Mouse (Mus musculus) mouse trophoblast stem cell (cell line): Measurements from ENCODE around the gene Rere.

Source experiments
- in situ Hi-C, 2 experiments: fragments of 300-500 bp; cut with MseI, MboI; formaldehyde crosslinking; loops; 2 replicates in 1 of 2; 3 replicates in 1 of 2; pipeline ENCODE4 v1.15.1; 2025

The Rere gene

DNA sequence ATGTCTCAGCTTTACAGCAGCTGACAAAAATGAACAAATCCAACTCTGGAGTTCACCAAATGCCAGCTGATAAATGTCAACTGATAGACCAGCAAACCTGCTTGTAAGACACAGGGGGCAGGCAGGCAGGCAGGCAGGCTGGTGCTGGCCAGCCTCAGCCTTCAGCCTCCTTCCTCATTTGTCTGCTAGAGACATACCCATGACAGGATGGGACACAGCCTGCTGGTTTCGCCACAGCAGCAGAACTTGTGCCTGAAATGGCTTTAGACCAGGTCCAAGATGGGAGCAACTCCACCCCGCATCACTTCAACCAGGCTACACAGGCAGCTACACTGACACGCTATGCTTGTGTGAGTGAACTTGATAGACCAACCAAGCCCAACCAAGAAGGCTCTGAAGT lies 324.4 kb downstream of the Rere start:
- in situ Hi-C loops = no loop called here

DNA sequence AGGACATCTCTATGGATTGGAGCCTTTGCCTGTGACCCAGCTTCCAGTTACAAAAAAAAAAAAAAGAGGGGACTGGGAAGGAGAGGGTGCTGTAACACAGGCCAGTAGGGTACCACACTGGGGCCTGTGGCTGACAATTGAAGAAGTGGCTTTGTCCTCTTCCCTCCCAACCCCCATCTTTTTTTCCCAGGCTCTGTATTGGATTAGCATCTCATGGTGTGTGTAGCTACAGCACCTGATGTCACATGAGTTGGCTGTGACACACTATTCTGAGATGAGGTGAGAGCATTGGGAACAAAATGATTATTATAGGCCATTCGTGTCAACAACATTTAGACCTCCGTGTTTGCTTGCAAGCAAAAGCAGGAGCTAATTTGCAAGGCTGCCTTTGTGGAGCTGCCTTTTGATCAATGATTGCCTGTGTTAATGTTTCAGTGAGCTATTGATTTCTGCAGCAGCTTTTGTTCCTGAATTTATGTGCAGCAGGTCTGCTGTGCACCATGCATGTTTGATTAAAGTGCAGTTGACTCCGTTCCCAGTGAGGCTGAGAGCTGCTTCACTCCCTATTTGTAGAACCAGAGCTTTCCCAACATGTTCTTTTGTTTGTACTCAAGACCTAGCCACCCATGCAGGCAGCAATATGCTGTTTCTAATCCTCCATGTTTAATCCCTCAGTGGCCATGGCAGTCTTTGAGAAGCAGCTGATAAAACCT lies 325.2 kb downstream of the Rere start:
- in situ Hi-C loops = no loop called here

DNA sequence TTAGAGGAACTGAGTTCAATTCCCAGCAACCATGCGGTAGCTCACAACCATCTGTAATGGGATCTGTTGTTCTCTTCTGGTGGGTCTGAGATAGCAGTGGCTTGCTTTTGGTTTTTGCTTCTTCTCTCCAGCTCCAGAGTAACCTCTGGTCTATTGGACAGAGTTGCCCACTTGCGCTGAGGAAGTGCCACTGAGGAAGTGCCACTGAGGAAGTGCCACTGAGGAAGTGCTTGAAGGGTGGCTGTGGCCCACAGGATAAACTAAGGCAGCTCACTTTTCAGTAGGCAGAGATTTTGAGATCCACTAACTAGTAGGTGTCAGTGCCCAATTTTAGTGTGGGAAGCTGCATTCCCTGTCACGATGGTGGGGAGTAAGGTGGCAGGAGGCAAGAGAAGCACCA lies 327.2 kb downstream of the Rere start:
- in situ Hi-C loops = no loop called here

DNA sequence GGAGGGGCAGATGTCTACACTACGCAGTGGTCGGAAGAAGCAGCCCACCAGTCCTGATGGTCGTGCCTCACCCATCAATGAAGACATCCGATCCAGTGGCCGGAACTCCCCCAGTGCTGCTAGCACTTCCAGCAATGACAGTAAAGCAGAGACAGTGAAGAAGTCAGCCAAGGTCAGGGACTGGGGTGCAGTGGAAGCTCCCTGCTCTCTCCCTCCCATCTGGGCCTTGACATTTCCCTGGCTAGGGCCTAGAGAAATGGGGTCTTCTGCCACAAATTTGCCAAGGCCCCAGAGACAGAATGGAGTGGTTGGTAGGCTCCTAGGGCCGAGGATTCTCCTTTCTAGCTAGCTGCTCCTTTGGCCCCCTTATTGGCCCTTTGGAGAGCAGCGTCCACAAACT lies 332.3 kb downstream of the Rere start:
- in situ Hi-C loops = no loop called here

DNA sequence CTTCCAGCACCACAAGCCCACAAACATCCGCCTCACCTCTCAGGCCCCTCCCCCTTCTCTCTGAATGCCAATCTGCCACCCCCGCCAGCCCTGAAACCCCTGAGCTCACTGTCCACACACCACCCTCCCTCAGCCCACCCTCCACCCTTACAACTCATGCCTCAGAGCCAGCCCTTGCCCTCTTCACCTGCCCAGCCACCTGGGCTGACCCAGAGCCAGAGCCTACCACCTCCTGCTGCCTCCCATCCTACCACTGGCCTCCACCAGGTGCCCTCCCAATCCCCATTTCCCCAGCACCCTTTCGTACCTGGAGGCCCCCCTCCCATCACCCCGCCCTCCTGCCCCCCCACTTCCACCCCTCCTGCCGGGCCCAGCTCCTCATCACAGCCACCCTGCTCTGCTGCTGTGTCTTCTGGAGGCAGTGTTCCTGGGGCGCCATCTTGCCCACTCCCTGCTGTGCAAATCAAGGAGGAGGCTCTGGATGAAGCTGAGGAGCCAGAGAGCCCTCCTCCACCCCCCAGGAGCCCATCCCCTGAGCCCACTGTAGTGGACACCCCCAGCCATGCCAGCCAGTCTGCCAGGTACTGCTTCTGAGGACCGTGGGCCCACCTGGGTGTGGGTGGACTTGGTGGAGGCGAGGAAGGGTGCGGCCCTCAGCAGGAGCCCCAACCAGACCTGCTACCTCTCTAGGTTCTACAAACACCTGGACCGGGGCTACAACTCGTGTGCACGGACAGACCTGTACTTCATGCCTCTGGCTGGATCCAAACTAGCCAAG lies 334.0 kb downstream of the Rere start:
- in situ Hi-C loops = no loop called here

DNA sequence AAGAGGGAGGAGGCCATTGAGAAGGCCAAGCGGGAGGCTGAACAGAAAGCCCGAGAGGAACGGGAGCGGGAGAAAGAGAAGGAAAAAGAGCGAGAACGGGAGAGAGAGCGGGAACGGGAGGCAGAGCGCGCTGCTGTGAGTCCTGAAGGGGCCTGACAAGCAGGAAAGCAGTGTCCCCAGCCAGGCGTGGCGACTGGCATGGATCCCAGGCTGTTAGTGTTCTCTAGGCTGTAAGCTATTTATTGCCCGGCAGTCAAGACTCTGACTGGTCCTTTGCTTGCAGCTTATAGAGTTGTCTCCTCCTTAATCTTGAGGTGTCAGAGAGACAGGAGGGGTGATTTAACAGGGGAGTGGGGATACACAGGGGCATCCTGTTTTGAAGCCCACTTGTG lies 334.6 kb downstream of the Rere start:
- in situ Hi-C loops = no loop called here

DNA sequence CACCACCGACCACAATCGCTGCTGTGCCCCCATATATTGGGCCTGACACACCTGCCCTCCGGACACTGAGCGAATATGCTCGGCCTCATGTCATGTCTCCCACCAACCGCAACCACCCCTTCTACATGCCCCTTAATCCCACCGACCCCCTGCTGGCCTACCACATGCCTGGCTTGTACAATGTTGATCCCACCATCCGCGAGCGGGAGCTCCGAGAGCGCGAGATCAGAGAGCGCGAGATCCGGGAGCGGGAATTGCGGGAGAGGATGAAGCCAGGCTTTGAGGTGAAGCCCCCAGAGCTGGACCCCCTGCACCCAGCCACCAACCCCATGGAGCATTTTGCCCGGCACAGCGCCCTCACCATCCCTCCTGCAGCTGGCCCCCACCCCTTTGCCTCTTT lies 335.4 kb downstream of the Rere start:
- in situ Hi-C loops = no loop called here

DNA sequence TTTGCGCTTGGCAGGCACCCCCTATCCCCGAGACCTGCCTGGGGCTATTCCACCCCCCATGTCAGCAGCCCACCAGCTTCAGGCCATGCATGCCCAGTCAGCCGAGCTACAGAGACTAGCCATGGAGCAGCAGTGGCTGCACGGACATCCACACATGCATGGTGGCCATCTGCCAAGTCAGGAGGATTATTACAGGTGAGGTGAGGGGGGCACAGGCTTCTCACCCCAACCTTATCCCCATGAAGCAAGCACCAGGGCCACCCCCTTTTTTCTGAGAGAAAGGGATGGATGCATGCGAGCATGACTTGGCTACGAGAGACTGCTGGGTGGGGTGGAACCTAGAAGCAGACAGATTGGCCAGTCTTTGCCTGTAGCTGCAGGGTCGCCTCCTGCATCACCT lies 337.6 kb downstream of the Rere start:
- in situ Hi-C loops = no loop called here

DNA sequence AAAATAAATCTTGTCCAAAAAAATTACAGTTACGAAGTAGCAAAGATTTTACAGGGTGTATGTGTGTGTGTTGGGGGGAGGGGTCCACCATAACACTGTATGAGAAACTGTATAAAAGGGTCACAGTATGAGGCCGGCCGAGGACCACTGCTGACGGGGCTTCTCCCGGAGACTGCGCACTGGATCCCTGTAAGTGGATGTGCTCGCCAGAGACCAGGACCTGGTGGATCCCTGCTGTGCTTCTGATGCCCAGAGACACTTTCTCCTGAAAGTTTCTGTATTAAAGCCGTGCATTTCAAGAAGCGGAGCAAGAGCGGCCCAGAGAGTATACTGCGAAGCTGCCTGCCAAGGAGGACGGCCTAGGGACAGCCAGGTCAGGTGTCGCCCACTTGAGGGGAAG lies 341.2 kb downstream of the Rere start:
- in situ Hi-C loops = no loop called here

DNA sequence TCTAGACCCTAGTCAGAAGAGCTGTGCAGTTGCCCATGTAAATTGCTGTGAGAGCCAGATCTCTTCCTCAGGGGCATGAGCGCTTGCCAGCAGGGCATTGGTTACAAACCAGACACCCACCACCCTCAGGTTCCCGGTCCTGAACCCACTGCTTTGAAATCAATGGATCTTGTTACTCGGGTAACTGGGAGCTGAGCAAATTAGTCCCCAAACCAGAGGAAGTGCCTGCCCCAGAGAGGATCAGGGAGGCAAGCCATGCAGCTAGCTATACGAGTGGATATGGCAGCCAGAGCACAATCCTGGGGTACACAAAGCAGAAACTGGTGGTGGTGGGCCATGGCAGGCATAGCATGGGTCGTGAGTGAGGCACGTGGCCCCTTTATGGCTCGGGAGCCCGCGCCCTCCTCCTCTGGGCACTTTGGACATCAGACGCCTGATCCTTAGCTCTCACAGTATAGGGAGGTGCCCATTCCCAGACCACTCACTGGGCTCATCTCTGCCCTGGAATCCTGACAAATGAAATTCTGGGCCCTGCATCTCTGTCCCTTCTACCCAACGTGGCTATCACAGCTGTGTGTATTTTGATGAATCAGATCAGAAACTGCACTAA lies 342.9 kb downstream of the Rere start:
- in situ Hi-C loops = no loop called here

DNA sequence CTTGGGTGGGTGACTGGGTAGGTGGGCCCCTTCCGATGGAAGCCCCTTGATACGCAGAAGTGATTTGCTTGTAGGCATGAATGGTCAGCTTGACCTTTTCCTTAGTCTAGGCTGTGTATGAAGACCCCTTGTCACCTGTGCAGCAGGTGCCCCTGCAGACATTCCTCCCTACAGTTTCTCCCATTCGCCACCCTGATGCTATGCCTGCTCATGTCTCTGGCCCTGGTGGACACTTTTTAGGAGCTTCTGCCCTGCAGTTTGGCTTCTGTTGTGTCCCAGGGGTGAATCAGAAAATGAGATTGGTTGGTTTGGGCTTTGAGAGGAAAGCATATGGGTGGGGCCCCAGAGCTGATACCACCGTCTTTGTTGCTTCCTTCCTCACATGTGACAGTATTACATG lies 343.5 kb downstream of the Rere start:
- in situ Hi-C loops = no loop called here

DNA sequence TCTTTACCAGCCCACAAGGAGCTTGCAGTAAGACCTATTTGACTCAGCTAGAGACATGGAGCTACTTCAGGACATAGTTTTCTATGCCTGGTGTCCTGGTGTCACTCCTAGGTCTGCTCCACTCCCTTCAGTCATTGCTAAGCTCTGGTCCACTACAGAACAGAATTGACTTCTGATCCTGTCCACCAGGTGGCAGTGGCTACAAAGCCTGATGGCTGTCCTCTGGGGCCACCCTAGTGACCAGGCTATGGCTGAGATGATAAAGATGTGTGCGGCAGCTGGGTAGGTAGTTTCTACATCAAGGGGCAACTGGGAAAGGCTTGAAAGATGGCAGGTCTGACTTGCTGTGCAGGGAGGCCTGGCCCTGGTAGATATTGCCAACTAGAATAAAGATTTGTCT lies 344.0 kb downstream of the Rere start:
- in situ Hi-C loops = no loop called here

DNA sequence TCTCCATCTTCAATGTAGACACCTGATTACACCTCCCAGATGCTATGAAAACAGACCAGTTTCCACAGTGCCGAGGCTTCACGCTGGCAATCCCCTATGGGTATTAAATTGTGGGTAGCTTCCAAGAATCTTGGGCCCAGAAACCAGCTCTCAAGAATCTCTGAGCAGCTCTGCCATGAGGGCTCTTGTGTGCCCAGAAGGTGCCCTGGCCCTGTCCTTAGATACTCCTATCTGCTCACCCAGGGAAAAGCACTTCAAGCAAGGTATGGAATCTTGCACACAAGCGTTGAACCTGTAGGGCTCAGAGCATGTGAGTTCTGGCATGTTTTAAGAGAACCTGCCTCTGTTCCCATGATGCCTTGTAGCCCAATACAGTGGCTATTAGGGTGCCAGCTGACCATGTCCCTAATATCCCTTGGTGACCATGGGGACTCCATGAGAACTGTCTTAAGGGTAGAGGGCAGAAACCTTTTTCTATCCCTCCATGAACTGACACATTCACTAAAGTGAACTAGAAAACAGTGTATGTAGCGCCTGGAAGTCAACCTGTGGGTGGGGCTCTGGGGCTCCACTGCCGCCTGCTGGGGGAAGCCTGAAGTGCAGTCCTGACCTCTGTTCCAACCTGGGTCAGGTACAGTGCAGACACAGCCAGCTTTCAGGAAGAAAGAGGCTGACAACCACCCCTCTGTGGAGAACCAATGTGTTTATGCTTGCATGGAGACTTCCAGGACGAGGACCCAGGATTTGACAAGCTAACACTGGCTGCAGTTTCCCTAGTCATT lies 344.7 kb downstream of the Rere start:
- in situ Hi-C loops = no loop called here

DNA sequence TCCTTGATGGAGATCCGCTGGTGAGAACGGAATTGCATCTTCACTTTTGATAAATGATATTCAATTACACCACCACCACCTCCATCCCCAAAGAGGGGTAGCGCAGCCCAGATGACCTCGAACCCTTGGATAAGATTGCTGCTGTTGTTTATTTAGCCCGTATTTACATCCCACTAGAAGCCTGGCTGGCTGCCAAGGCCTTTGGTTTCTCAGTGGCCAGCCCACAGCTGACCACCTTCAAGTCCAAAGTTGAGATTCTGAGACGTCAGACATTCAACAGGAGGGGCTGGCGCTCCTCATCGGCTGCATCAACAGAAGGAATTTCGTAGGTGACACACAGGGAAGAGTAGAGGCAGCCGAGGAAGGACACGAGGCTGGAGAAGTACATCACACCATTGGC lies 347.8 kb downstream of the Rere start:
- in situ Hi-C loops = no loop called here

DNA sequence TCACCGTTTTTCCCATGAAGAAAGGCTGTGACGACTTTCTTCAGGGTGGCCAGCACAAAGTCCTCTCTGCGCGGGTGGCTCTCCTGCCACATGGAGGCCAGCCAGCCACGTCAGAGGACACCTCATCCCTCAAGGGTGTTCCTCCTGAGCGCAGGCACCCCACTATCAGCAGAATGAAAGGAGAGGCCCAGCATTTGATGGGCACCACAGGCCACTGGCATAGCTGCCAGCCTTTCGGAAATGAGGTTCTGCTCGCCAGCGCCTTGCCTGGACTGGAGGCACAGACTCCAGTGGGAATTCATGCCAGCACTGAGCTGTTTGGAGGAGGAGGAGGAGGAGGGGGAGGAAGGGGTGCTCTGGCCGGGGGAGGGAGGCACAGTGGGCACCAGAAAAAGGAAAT lies 354.1 kb downstream of the Rere start:
- in situ Hi-C loops = no loop called here

DNA sequence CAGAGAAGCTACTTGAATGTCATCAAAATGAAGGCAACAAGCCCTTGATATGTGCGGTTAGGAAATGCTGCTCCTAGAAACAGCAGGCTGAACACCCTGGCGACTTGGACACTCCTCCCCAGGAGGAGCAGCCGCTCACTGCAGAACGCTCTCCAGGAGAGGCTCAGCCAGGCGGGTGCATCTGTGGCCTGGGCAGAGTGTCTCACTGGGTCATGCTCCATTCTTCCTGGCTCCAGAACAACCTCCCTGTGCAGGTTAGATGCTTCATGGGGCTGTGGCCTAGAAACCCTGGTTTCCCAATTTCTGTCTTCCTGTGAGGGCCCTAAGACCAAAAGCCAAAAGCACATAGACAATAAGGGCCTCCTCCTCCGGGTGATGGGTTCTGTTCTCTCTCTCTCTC lies 355.2 kb downstream of the Rere start:
- in situ Hi-C loops = no loop called here

DNA sequence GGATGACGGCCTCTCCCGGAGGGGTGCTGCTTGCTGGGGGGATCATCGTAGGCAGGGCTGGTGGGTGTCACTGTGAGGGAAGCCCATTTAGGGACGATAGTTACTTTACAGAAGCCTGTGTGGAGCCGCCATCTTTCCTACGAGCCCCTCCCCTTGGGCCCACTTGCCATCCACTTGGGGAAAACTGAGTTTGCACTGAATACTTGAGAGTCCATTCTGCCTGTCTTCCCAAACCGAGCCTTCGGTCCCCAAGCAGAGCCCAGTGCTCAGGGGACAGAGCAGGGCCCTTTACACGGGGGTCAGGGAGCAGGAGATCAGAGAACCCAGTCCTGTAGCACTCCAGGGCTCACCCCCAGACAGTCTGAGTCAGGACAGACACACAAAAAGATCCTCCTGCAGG lies 362.9 kb downstream of the Rere start:
- in situ Hi-C loops = no loop called here

DNA sequence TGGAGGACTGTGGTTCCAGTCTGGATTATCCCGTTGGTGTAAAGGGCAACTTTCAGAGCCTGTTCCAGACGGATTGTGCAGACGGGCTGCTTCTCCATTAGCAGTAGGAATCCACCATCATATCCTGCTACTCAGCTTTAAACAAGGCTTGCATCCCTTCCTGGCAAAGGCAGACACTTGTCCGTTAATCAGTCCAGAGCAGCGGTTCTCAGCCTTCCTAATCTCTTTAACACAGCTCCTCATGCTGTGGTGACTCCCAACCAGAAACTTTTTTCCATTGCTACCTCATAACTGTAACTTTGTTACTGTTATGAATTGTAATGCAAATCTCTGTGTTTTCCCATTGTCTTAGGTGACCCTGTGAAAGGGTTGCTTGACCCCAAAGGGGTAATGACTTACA lies 367.9 kb downstream of the Rere start:
- in situ Hi-C loops = no loop called here

DNA sequence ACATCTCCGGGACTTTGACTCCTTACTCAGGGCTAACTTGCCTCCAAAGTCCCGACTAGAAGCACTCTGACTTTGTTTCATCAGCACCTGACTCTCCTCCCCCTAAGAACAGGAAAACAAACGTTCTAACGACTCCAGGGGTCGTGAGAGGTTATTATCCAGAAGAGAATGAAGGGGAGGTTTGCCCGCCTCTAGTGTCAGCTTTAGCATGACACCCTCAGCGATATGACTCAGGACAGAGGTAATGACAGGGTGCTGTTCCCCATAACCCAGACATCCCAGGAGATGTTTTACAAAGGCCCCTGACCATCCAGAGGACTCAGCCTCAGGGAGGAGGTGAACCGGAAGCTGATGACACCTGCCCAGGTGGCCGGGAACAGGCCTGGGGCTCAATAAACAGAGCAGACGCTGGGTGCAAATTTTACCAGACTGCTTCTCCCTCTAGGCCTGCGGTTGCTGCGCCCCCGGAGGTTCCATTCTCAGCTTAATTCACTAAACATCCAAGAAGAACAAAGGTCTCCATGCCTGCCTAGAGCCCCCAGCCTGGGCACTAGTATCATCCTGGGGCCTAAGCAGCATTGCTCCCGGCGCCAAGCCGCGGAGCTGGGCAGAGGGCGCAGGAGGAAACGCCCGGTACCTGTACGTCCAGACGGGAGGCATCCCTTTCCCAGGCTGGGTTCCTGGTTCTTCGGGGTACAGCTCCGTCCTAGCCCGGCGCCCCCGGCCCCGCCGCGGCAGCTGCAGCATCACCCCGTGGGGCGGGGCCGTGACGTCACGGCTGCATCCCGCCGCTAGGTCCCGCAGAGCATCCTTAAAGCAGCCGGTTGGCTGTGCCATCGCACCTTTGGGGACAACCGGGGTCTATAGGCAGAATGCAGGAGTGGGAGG lies 370.2 kb downstream of the Rere start, which contains the start of gene Slc45a1:
TSS of gene Slc45a1 (minus strand) at position 785 of the 888 bp plus-strand sequence.
- in situ Hi-C loops = loop anchor here in 1 of 2 experiments (25.0 kb wide), 1 partner anchor 211 kb away; the partner anchor contains the start of gene Errfi1

DNA sequence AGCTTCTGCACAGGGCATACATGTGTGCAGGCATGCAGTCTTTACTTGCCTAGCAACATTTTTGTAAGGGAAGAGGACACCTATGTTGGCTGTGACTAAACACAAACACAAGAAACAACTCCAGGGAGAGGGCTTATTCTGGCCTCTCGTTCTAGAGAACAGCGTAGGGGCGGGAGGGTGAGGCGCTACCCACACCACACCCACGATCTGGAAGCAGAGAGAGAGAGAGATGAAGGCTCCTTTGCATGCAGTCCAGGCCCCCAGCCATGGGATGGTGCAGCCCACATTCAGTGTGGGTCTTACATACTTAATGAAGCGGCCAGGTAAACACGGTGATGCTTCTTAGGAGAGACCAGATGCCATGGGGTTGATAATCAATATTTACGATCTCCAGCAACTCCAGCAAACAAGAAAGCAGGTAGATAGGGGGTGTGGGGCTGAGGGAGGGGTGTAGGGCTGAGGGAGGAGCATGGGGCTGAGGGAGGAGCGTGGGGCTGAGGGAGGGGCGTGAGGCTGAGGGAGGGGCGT lies 371.7 kb downstream of the Rere start:
- in situ Hi-C loops = loop anchor here in 1 of 2 experiments (25.0 kb wide), 1 partner anchor 209 kb away; the partner anchor contains the start of gene Errfi1

DNA sequence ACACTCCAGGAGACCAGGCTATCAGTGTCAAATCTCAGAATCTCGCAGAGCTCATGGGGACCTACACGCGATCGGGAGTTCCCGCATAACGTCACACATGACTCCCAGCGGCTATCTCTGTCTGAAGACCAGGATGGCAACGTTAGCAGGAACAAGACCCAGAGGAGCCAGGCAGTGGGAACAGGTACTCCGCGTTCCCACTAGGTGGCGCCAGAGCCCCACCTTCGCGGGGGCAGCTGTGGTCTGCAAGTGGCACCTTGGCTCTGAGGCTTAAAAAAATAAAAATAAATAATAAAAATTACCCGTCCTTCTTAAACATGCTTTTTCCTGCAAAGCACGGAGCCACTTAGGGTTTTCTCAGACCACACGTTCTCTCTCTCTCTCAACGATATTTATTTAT lies 374.5 kb downstream of the Rere start:
- in situ Hi-C loops = loop anchor here (5.0 to 25.0 kb wide), 3 partner anchors 206 to 246 kb away; partner anchors contain the start of gene Errfi1 (in 1 of the 2)
